Mouse (Mus musculus) v-Abl transformed pro-B cells (cell line): ENCODE measurements at regions not wholly inside any gene's neighbourhood (a gene's known extent, or its start where the extent isn't known, plus 50 kb on each side); places are given as distances from the start of the nearest gene placed in this dataset.

Source experiments
- in situ Hi-C, 2 experiments: fragments of 400-800 bp; cut with MboI; formaldehyde crosslinking; loops; one replicate each; pipeline ENCODE4 v1.15.1; 2025; ENCODE audit not compliant: unreplicated experiment in 2 of 2

DNA sequence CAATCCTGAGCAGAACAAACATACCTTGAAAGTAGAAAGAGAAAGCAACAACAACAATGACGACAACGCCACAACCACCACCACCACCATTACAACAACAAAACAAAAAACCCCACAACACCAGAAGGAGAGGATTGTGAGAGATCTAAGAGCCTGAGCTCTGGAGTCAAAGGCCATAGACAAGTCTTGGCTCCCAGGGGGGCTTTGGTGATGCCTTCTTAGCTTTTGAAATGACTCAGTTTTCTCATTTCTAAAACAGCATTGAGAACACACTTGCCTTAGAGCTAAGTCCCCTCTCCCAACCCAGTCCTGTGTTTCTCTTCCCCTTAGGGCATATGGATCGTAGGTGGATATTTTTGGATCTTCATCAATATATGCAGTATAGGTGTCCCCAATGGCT, 112.2 kb downstream of the Kif20b start:
- in situ Hi-C loops: no loop called here

DNA sequence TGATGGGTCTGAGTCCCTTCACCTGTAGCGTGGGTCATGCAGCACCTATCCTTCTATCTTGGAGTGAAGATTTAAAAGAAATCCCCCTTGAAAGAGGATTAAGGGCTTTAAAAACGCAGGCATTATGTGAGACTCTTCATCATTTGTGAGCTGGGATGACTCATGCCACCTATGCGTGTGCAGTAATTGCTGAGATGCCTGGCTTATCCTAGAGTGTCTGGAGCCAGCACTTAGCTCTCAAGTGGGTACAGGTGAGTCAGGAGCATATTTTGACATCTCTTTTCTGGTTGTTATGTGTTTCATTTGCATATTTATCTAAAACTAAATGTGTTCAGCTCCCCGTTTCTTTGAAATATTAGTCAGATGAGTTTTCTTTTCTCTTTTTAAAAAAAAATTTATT, 123.4 kb downstream of the Kif20b start:
- in situ Hi-C loops: no loop called here

DNA sequence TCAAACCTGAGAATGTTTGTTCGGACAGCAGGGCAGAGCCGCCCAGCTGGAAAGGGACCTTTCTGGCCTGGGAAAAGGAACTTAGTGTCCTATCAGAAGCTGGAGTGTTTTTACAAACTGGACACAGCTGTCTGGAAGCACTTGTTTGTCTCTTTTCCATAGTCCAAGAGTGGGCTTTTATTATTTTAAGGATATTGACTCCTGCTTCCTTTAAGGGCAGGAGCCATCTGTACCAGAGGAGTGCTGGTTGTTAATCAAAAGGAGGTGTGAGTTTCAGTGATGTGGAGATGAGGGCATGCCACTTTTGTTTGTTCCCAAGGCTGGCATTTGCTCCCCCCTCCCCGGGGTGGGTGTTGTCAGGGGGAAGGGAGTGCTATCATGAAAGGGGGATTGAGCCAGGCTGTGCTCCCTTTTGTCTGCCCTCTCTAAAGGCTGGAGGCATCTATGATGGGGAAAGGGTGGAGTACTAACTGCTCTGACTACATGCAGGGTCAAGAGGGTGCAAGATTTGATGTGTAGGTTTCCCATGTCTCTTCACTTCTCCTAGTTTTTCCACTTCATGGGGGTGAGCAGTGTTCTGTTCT, 144.3 kb downstream of the Kif20b start:
- in situ Hi-C loops: no loop called here

DNA sequence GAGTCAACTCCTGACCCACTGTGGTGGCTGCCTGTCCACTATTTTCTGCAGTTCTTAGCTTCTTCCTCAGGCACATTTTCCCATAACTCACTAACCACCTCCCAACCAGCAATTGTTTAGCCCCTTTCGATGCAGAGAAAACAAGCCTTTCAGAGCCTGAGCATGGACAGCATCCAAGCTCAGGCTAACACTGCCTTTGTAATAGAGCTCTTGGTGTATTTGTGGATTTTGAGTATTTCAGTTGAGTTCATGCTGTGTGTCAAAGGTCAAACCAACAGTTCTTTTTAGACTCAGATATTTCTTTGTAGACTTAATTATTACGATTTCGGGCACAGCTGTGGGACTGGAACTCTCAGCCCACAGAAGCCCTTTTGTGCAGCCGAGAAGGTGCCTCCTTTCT, 159.0 kb downstream of the Kif20b start:
- in situ Hi-C loops: no loop called here

DNA sequence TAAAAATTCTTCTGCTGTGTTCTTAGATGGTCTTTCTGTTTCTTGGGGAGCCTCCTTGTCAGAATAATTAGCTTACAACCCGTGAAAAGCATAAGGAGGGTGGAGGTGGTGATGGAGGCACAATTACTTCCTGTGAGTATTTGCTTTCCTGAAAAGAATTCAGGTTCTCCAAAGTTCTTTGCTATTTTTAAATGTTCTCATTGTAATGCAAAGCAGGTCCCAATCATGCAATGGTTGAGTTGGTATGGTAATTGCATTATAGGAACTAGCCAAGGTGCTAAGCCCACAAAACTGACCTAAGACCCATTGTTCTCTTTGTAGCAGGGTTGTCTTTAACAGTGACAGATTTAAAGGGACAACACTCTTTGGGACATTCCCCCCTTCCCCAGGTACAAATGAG, 179.1 kb downstream of the Kif20b start:
- in situ Hi-C loops: no loop called here

DNA sequence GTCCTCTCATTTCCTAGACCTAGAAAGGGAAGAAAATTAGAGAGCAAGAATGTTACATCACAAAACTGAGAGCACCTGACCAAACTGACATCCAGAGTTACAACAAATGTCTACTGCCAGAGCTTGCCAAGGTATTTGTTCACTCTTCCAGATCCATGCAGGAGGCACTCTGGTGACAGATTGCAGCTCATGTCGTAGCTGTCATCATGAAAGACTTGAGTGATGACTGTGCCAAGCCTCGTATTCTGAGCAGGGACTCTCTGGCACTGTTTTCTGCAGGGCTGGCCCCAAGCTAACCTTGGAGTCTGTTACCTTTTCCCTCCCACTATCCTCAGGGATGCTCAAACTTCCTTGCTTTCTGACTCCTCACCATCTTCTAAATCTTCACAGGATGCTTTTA, 192.2 kb downstream of the Kif20b start:
- in situ Hi-C loops: loop anchor here in 1 of 2 experiments (10.0 kb wide), 1 partner anchor 450 kb away; no protein-coding TSS in a partner anchor

DNA sequence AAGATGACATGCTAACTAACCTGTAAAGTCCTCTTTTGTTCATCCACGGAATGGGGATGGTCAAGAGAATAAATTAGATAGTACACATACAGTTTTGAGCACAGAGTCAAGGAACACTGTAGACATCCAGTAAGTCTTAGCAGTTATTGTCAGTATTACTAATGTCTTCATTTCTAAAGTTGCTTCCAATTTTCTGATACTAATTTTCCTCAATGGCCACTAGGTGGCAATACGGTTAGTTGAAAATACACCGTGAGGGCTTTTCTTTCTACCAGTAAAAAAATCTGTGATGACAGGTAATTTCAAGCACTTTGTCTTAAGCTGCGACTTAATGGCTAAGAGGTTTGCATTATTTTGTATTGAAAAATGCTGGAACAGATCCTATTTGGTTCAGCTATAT, 203.1 kb downstream of the Kif20b start:
- in situ Hi-C loops: loop anchor here (5.0 to 25.0 kb wide), 4 partner anchors 130 to 1312 kb away; partner anchors contain the start of gene Rpp30 (in 2 of the 2)

DNA sequence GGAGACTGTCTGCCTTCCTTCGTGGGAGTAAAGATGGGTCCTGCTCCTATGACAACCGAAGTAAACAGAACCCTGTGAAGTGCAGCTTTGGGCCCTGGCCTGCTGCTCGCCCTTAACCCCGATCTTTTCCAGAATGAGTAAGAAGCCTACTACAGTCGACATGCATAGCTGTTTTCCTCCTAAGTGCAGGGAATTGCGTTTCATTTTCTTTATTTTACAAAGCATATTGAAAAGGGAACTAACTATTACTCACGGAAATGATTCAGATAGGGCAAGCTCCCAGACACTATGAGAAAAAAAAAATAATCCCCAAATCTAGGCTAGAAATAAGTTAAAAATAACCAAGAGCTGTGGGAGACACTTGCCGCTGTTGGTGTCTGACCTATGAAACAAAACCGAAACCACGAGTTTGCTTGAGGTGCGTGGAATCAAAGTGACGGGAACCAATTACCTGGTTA, 204.5 kb downstream of the Kif20b start:
- in situ Hi-C loops: loop anchor here (5.0 to 25.0 kb wide), 4 partner anchors 132 to 1311 kb away; partner anchors contain the start of gene Rpp30 (in 2 of the 2)

DNA sequence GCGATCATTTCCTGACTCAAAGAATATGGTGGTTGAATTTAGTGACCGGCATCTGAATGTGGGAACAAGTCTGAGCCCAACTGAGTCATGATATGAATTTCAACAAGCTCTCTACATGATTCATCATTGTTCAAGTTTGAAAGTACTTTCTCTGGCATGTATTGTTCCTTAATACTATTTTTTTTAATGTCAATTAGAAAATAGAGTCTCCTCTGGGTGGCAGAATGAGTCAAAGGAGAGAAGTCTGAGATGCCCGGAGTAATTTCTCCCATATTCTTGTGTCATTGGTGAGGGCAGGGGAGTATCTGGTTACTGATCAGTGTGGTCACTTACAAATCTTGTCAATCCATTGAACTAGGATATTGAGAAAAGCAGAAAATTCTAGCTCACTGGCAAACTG, 205.9 kb downstream of the Kif20b start:
- in situ Hi-C loops: loop anchor here (5.0 to 25.0 kb wide), 4 partner anchors 133 to 1309 kb away; partner anchors contain the start of gene Rpp30 (in 2 of the 2)

DNA sequence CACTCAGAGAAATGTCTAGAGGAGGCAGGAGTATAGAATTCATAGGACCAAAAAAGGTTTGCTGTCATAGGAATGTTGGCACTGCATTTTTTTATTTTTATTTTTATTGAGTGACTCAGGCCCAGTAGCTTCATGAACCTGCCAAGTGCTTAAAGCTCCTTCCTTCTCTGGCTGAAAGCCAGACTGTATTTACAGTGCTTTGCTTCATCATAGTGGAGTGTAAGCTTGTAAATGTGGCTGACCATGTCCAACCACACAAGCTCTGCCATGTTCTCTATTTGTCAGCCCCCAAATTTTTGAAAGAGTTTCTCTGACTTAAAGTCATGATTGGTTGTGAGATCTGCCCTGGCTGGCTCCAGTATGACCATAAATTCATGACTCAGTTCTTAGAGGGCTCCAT, 221.0 kb downstream of the Kif20b start:
- in situ Hi-C loops: loop anchor here (25.0 kb wide), 2 partner anchors 1269 to 1294 kb away; no protein-coding TSS in a partner anchor

DNA sequence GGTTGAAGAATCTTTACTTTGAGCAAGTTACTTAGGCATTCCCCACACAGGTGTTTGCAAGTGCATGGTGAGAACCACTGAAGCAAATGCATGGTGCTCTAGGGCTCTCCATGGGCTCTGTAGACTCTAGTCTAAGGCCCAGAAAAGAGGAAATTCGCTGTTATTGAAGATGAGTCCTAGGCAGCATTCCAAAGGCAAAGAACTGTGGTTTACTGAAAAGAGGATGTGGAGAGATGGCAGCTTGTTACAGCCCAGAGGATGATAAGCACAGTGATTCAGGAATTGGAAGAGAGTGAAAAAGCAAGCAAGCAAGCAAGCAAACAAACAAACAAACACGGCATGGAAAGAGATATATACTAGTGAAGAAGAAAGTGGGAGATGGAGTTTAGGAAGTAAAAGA, 221.6 kb downstream of the Kif20b start:
- in situ Hi-C loops: loop anchor here (25.0 kb wide), 2 partner anchors 1269 to 1294 kb away; no protein-coding TSS in a partner anchor

DNA sequence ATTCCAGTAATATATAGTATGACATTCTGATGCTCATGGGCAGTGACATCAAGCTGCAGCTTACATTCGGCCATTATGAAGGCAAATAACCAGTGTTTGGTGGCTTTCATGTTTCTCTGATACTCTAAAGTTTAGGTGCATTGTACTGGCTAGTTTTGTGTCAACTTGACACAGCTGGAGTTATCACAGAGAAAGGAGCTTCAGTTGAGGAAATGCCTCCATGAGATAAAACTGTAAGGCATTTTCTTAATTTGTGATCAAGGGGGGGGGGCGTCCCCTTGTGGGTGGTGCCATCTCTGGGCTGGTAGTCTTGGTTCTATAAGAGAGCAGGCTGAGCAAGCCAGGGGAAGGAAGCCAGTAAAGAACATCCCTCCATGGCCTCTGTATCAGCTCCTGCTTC, 227.3 kb downstream of the Kif20b start:
- in situ Hi-C loops: loop anchor here (25.0 kb wide), 2 partner anchors 1263 to 1288 kb away; no protein-coding TSS in a partner anchor

DNA sequence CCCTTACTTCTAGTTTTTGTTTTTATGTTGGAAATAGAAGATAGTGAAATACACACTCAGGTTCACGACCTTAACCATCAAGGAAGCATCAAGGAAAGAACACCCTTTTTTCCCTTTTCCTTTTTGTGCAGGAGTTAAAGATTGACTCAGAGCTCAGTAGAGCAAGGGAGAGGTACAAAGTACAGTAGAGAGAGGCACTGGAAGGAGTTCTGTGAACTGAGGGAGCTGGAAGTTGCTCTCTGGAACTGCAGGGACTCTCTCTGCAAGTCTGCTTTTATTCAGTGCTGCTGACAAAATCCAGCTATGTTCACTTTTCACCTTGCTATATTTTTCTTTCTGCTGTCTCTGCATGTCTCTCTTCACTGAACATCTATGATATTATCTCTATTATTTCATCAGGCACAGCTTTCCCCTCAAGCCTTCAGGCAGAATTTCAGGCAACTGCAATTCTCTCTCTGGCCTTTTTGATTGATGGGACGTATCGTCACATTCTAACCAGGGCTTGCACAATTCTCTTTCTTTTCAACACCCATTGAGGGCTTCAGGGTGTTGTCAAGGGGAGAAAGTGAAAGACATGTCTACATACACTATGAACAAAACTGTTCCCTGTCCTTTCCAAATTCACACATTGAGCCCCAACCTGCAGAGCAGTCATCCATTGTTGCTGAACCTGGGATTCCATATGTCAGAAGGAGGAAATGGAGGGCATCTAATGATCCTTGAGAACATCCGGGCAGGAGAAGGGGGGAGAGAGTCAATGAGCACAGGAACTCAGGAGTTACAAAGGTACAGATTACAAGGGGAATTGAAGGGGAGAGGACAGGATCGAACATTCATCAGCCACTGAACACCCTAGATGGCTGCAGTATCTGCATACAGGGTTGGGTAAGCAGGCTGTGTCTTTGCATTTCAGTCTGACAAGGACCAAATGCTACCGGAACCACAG, 228.9 kb downstream of the Kif20b start:
- in situ Hi-C loops: loop anchor here in 1 of 2 experiments (10.0 kb wide), 1 partner anchor 1774 kb away; the partner anchor contains the start of gene Btaf1

DNA sequence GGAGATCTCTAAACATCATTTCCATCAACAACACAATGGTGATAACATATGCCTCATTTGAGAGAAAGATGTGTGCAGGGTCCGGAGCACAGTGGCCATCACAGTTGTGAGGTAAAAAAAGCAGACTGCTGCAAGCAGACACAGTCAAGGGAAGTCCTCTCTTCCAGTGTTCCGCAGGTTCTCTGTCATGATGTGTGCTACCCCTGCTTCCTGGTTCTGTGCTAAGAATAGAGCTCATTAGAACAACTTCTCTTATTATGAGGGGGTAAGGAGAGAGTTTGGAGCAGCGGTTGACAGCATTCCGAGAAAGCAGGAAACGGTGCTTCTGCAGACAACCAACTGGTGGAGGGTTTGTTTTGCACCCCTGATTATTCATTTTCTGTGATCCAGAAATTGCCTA, 229.7 kb downstream of the Kif20b start:
- in situ Hi-C loops: loop anchor here in 1 of 2 experiments (10.0 kb wide), 1 partner anchor 1773 kb away; the partner anchor contains the start of gene Btaf1

DNA sequence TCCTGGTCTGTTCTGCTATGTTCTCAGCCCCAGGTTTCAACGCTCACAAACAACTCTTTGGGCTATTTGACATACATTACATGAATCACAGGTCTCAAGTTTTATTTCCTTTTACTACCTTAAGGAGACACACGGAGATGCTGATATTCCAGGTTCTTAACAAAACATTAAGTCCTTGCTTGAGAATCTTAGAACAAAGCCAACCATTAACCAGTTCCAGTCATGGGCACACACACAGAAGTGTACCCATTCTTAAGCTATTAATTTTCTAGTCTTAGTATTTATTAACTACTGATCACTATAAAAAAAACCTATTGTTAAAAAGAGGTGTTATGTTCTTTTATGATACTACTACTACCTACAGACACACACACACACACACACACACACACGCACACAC, 235.7 kb downstream of the Kif20b start:
- in situ Hi-C loops: loop anchor here in 1 of 2 experiments (10.0 kb wide), 1 partner anchor 1767 kb away; the partner anchor contains the start of gene Btaf1

DNA sequence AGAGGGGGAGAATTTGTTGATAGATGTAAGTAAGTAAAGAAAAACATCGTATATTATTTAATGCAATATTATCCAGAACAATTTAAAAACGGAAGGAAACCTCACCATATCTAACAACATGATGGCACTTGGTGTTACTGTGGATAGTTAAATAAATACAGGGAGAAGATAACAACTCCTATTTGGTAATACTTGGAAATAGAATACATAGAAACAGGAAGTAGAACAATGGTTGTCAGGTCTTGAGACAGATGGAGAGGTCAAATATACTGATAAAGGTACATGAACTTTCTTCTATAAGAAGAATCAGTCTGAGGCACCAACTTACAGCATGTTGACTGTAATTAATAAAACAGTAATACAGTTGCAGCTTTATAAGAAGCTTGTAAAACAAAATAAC, 242.6 kb downstream of the Kif20b start:
- in situ Hi-C loops: no loop called here

DNA sequence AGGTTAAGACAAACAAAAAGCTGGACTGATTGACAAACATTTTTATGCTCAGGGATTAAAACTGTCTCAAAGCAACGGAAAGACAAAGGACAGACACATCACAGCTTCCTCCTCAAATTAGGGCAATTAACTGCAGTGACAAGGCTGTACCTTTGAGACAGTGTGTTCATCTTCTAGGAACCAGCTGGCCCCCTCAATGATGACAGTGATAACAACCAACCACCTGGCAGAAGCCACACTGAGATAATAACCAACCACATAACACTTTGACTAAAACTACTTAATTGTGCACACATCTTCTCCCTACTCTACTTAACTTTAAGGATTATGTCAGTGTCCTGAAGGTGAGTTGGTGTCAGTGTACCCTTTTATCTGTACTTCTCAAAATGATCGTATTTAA, 248.4 kb downstream of the Kif20b start:
- in situ Hi-C loops: no loop called here

DNA sequence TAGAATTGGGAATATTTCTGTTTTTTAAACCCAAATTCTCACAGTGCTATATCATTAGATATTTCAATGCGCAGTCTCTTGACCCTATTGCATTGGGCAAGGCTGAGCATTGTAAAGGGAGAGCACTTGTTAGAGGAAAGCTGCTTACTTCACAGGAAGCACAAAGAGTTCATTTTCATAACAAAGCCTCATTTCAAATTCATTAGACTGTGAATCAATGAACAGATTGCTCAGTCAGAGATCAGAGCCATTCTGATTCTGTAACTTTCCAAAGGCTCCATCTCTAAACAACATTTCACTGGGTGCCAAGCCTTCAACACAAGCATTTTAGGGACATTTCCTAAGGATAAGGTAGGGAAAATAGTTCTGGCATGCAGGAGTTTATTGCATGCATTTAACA, 257.9 kb downstream of the Kif20b start:
- in situ Hi-C loops: no loop called here

DNA sequence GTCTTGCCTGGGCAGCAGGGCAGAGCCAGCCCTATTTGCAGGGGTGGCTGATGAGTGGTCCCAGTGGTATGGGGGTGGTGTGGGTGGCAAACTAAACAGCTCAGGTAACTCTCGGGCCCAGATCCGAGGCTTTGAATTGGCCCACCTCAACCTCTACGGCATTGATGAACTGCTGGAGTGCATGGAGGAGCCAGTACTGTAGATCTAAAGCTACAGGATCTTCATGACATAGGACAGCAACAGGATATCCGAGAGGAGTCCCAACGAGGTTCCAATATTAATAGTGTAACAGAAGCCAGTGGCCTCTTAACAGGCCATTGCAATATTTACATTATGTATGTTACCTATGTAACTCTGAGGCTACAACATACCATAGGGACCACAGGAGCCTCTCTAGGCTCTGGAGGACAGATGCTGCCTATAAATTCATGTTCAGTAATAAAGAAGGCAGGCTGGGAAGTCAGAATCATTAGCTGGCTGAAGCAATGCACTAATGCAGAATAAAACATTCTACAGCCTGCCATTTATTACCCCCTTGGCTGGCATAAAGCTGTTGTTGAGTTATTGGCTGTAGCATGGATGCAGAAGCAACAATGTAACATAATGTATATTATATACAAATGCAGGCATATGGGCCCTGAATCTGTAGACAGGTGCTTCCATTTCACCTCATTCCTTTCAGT, 283.5 kb downstream of the Kif20b start:
- in situ Hi-C loops: no loop called here

DNA sequence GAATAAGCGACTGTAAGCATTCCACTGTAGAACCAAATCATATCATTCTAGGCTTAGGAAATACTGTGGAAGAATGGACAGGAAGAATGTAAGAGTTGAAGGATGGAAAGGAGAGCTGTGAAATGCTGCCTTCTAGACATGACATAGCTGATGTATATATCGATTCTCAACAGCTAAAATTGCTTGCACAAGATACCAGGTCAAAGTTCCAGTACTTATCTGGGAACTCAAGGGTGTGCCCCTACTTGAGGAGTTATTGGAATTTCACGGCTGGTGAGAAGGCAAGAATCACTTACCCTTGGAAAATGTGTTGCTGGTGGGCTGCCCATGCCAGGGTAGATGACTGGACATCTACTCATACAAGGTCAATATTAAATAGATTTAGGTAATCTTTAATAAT, 322.0 kb downstream of the Kif20b start:
- in situ Hi-C loops: no loop called here

DNA sequence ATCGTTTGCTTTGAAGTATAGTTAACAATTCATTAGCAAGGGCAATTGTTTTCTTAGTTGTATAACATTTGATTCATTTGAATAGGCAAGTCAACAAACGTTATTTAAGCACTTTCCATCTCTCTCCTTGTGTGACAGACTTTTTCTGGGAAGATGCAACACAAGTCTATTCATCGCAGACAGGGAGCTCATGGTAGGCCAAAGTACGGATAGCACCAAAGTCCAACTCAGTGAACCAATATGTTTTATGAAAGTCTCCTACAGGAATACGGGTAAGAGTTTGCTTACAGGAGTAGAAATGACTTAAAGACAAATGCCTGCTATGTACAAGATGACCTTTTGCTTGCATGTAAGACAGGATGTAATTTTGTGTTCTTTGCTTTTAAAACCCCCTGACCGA, 325.4 kb downstream of the Kif20b start:
- in situ Hi-C loops: no loop called here
